Mouse (Mus musculus): ENCODE measurements around the gene Defb5. TPM values are rescaled to one million over a fixed set of nuclear protein-coding genes. Genes with fewer than 3 reads are reported as not detected.
"Not testable (repeated sequence)": the region's sequence is repeated elsewhere in the genome, so short reads cannot be mapped to it uniquely, and the experiment has no call there.

Gene Defb5
- polyA plus RNA-seq, 2 experiments, result not detected

DNA sequence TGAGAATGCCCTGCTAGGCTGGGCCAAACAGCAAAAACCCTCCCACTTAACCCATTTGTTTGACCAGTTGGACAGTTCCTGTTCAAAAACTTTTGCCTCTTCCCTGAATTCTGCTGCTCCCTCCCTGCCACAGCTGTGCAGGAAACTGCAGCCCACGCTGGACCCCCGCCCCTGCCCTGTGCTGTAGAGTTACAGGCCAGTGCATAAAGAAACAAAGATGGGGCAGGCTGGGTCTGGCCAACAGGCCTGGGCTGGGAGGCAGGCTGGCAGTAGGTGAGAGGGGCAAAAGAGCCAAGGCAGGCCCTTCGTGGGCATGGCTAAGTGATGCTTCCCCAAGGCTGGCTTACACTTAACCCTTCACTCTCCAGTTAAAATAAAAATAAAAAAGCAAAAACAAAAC lies 12.3 kb downstream of the Defb5 start:
- no peak for ATAC-seq (ENCODE audit: insufficient read depth)
- Histone ChIP-seq H3K4me3 (ENCODE audit: insufficient read depth in 1 of 2, low read depth in 2 of 2, low read length in 2 of 2) (no peak overlapping the region), H3K4me1 (replicated peaks; ENCODE audit: control insufficient read depth in 2 of 2, insufficient read depth in 2 of 2, low read length in 1 of 2) (no peaks in the 10 kb centered on the region), H3K4me2 (ENCODE audit: low read depth) (no peak overlapping the region), H3K27me3 (ENCODE audit: control insufficient read depth, insufficient read depth, low read length) (no peaks in the 10 kb centered on the region), H3K27ac (no peak overlapping the region), H3K9ac (replicated peaks) (no peak overlapping the region), H3K9me3 (ENCODE audit: control insufficient read depth, low read length) (no peaks in the 10 kb centered on the region), H3K36me3 (replicated peaks; ENCODE audit: control insufficient read depth, insufficient read depth, low read depth) (no peaks in the 10 kb centered on the region)
- DNase-seq (ENCODE audit: low read depth in 3 of 3, low spot score in 3 of 3), result no peak
- TF ChIP-seq EP300 (IDR thresholded peaks at IDR 0.05; ENCODE audit: low read depth) (no peak), CTCF (IDR thresholded peaks at IDR 0.05; ENCODE audit: low read depth) (no peak)
- 29% methylated on average over 3 of the region's 3 CpGs for WGBS (ENCODE audit: insufficient replicate concordance)

DNA sequence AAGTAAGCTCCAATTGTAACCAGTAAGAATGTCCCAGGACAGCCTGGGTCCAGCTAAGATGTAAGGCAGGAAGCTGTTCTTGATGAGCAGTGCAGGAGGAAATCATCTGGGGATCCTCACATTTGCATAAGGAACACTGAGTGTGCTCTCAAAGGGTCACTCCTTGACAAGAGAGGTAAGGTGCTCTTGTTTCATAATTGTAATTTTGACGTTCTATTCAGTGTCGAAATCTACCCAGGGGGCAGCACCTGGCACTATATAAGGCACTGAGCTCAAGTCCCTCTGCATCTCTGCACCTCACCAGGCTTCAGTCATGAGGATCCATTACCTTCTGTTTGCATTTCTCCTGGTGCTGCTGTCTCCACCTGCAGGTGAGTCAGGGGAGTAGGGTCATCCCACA lies 45.7 kb downstream of the Defb5 start, which contains the start of gene Defb3:
Defb3 (plus strand) TSS at position 301 of the 400 bp plus-strand sequence.
- H3K4me2 ChIP-seq (ENCODE audit: low read depth); ATAC-seq (ENCODE audit: insufficient read depth); H3K36me3 ChIP-seq (replicated peaks; ENCODE audit: control insufficient read depth, insufficient read depth, low read depth); H3K27me3 ChIP-seq (ENCODE audit: control insufficient read depth, insufficient read depth, low read length); H3K4me1 ChIP-seq (replicated peaks; ENCODE audit: control insufficient read depth in 2 of 2, insufficient read depth in 2 of 2, low read length in 1 of 2); H3K27ac ChIP-seq; H3K9ac ChIP-seq (replicated peaks); H3K9me3 ChIP-seq (ENCODE audit: control insufficient read depth, low read length); H3K4me3 ChIP-seq (ENCODE audit: insufficient read depth in 1 of 2, low read depth in 2 of 2, low read length in 2 of 2); DNase-seq (ENCODE audit: low read depth in 3 of 3, low spot score in 3 of 3): not testable (repeated sequence)
- WGBS (ENCODE audit: insufficient replicate concordance), result 46% methylated on average over 2 of the region's 2 CpGs

DNA sequence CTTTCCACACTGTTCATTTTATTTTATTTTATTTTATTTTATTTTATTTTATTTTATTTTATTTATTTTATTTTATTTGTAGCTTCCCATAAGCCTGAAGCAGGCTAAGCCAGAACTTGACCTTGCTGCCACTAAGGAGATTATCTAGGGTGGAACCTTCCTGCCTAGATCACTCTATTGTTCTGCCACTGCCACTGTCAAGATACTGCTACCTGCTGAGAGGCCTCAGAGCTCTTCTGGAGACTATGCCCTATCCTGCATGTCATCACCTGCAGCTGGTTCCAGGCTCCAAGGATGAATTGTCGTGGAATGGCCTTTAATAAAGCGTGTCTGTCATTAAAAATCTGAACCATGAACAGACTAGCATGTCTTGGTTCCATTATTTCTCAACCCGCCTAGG lies 51.0 kb downstream of the Defb5 start:
- H3K9ac ChIP-seq (replicated peaks); DNase-seq (ENCODE audit: low read depth in 3 of 3, low spot score in 3 of 3); H3K9me3 ChIP-seq (ENCODE audit: control insufficient read depth, low read length); H3K4me3 ChIP-seq (ENCODE audit: insufficient read depth in 1 of 2, low read depth in 2 of 2, low read length in 2 of 2); H3K36me3 ChIP-seq (replicated peaks; ENCODE audit: control insufficient read depth, insufficient read depth, low read depth); H3K27ac ChIP-seq; H3K4me2 ChIP-seq (ENCODE audit: low read depth); H3K4me1 ChIP-seq (replicated peaks; ENCODE audit: control insufficient read depth in 2 of 2, insufficient read depth in 2 of 2, low read length in 1 of 2); H3K27me3 ChIP-seq (ENCODE audit: control insufficient read depth, insufficient read depth, low read length); ATAC-seq (ENCODE audit: insufficient read depth): not testable (repeated sequence)
- 41% methylated on average over 3 of the region's 3 CpGs for WGBS (ENCODE audit: insufficient replicate concordance)

Other genes starting within 250 kb of the Defb5 start
- not detected in 2 replicates for gene Defb38, start 221.0 kb upstream of the Defb5 start, polyA plus RNA-seq (2012; rRNA removed)
- gene Defb38, start 221.0 kb upstream of the Defb5 start, polyA plus RNA-seq (2014; fragmentation: Nextera tagmentation; extraction: Ambion mirVana), result not detected in 2 replicates
- gene Defb39, start 182.8 kb upstream of the Defb5 start, polyA plus RNA-seq (2012; rRNA removed), result not detected in 2 replicates
- gene Defb39, start 182.8 kb upstream of the Defb5 start, polyA plus RNA-seq (2014; fragmentation: Nextera tagmentation; extraction: Ambion mirVana), result not detected in 2 replicates
- not detected in 2 replicates for gene Defb12, start 132.7 kb upstream of the Defb5 start, polyA plus RNA-seq (2012; rRNA removed)
- not detected in 2 replicates for gene Defb12, start 132.7 kb upstream of the Defb5 start, polyA plus RNA-seq (2014; fragmentation: Nextera tagmentation; extraction: Ambion mirVana)
- not detected in 2 replicates for gene Defb34, start 123.8 kb upstream of the Defb5 start, polyA plus RNA-seq (2012; rRNA removed)
- not detected in 2 replicates for gene Defb34, start 123.8 kb upstream of the Defb5 start, polyA plus RNA-seq (2014; fragmentation: Nextera tagmentation; extraction: Ambion mirVana)
- gene Gm45826, start 106.8 kb upstream of the Defb5 start, polyA plus RNA-seq (2012; rRNA removed), result not detected in 2 replicates
- not detected in 2 replicates for gene Gm45826, start 106.8 kb upstream of the Defb5 start, polyA plus RNA-seq (2014; fragmentation: Nextera tagmentation; extraction: Ambion mirVana)
- gene Defb14, start 53.2 kb upstream of the Defb5 start, polyA plus RNA-seq (2012; rRNA removed), result not detected in 2 replicates
- not detected in 2 replicates for gene Defb14, start 53.2 kb upstream of the Defb5 start, polyA plus RNA-seq (2014; fragmentation: Nextera tagmentation; extraction: Ambion mirVana)
- not detected in 2 replicates for gene Defb4, start 48.9 kb upstream of the Defb5 start, polyA plus RNA-seq (2012; rRNA removed)
- gene Defb4, start 48.9 kb upstream of the Defb5 start, polyA plus RNA-seq (2014; fragmentation: Nextera tagmentation; extraction: Ambion mirVana), result not detected in 2 replicates
- not detected in 2 replicates for gene Defb6, start 22.1 kb upstream of the Defb5 start, polyA plus RNA-seq (2012; rRNA removed)
- not detected in 2 replicates for gene Defb6, start 22.1 kb upstream of the Defb5 start, polyA plus RNA-seq (2014; fragmentation: Nextera tagmentation; extraction: Ambion mirVana)
- not detected in 2 replicates for gene Defb46, start 7.7 kb upstream of the Defb5 start, polyA plus RNA-seq (2012; rRNA removed)
- gene Defb46, start 7.7 kb upstream of the Defb5 start, polyA plus RNA-seq (2014; fragmentation: Nextera tagmentation; extraction: Ambion mirVana), result not detected in 2 replicates
- not detected in 2 replicates for gene Defb3, start 45.8 kb downstream of the Defb5 start, polyA plus RNA-seq (2012; rRNA removed)
- gene Defb3, start 45.8 kb downstream of the Defb5 start, polyA plus RNA-seq (2014; fragmentation: Nextera tagmentation; extraction: Ambion mirVana), result not detected in 2 replicates
- gene Defb8, start 200.0 kb downstream of the Defb5 start, polyA plus RNA-seq (2012; rRNA removed), result not detected in 2 replicates
- gene Defb8, start 200.0 kb downstream of the Defb5 start, polyA plus RNA-seq (2014; fragmentation: Nextera tagmentation; extraction: Ambion mirVana), result not detected in 2 replicates
- not detected in 2 replicates for gene Defb7, start 247.5 kb downstream of the Defb5 start, polyA plus RNA-seq (2012; rRNA removed)
- gene Defb7, start 247.5 kb downstream of the Defb5 start, polyA plus RNA-seq (2014; fragmentation: Nextera tagmentation; extraction: Ambion mirVana), result not detected in 2 replicates